ENCODE assay signal across 22 mouse cellular contexts in the genomic region with DNA sequence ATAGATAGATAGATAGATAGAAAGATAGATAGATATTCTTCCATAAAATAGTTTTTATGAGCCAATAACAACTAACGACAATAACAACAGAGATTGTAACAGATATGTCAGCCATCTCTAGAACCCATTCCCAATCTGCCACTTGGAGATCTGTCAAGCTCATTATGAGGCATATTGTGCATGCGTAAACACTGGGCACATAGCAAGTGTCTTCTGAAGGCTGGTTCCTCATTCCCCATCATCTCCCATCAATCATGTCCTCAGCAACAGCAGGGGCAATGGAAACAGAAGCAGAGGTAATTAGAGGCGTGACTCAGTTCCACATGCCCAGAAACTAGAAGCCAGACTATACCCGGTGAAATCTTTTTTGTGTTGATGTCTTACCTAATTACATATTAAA.
DNase-seq lines count a peak whose midpoint lies in the region; ATAC-seq and TF ChIP-seq lines count a peak whose summit lies in the region.
"Had no signal": no experiment of that assay in that cellular context is flagged by ENCODE, and none has a peak within 500 bp of the region (broad histone marks: within the 10 kb centered on the region; RNA-seq: fewer than 3 reads in every experiment).

No protein-coding gene starts in this region.

- H3K4me1 ChIP-seq in forebrain, embryonic 11.5 days (replicated peaks; ENCODE audit: control insufficient read depth, insufficient read depth, low read length) = no peaks in the 10 kb centered on the region
- peaks cover 11% of the 10 kb centered on the region for H3K4me1 ChIP-seq in forebrain, embryonic 10.5 days
- no peaks in the 10 kb centered on the region for H3K4me1 ChIP-seq in forebrain, postnatal 0 days (ENCODE audit: insufficient read depth)
- H3K4me1 ChIP-seq in hindbrain, postnatal 0 days (ENCODE audit: insufficient read depth, low read length) = no peaks in the 10 kb centered on the region
- H3K4me1 ChIP-seq: heart, embryonic 10.5 days; liver, embryonic 13.5 days; neural tube, embryonic 12.5 days; stomach, embryonic 15.5 days had no signal

- no peak overlapping the region for H3K9ac ChIP-seq in forebrain, embryonic 11.5 days (ENCODE audit: low read length)
- H3K9ac ChIP-seq in forebrain, postnatal 0 days = no peak overlapping the region
- no peak overlapping the region for H3K9ac ChIP-seq in hindbrain, postnatal 0 days (replicated peaks; ENCODE audit: low read length)
- H3K9ac ChIP-seq: liver, embryonic 13.5 days; midbrain, embryonic 12.5 days; neural tube, embryonic 12.5 days; stomach, embryonic 15.5 days had no signal

- DNase-seq in forebrain, embryonic 11.5 days (ENCODE audit: low spot score) = no peak
- DNase-seq in forebrain, embryonic 10.5 days (ENCODE audit: extremely low spot score, low spot score) = no peak
- DNase-seq in brain, embryonic 18.5 days (ENCODE audit: low read depth, low spot score) = peak; percentile 45
- peak; percentile 26 for DNase-seq in forebrain, postnatal 0 days
- DNase-seq in hindbrain, postnatal 0 days (ENCODE audit: low spot score) = peak; percentile 19
- no peak for DNase-seq in urinary bladder, adult 18-20 months (ENCODE audit: low spot score in 2 of 2)
- DNase-seq in left cerebral cortex, postnatal 4 days = no peak
- DNase-seq: adrenal gland, postnatal 14 days; cerebellum, adult 11-12 months; cerebellum, postnatal 25 days; gastrocnemius, postnatal 10 days; kidney, postnatal 25 days; liver, embryonic 13.5 days; lung, adult 2 months; lung, postnatal 14 days; right cerebral cortex, adult 18-20 months; thymus, postnatal 25 days had no signal

- intact Hi-C loops in left cerebral cortex, postnatal 4 days (cut with DNase I) = no loop called here

- ATAC-seq in forebrain, embryonic 11.5 days (replicated peaks; ENCODE audit: low FRiP score) = 0 out of 2 replicates have a peak, but pooled peaks have one; percentile 36
- peak; percentile 72 for ATAC-seq in forebrain, postnatal 0 days
- no peak for ATAC-seq in hindbrain, postnatal 0 days
- ATAC-seq: intestine, embryonic 16.5 days had no signal

- WGBS in forebrain, embryonic 11.5 days = 69% methylated on average over 4 of the region's 4 CpGs
- WGBS in forebrain, embryonic 10.5 days = 79% methylated on average over 4 of the region's 4 CpGs
- 34% methylated on average over 4 of the region's 4 CpGs for whole genome bisulfite sequencing in forebrain, postnatal 0 days
- WGBS in hindbrain, postnatal 0 days = 44% methylated on average over 4 of the region's 4 CpGs

- no peak overlapping the region for H3K27ac ChIP-seq in forebrain, embryonic 11.5 days (ENCODE audit: low read depth, low read length)
- no peak overlapping the region for H3K27ac ChIP-seq in forebrain, embryonic 10.5 days
- H3K27ac ChIP-seq in forebrain, postnatal 0 days (ENCODE audit: low read depth, low read length) = no peak overlapping the region
- no peak overlapping the region for H3K27ac ChIP-seq in hindbrain, postnatal 0 days
- H3K27ac ChIP-seq: heart, embryonic 10.5 days; liver, embryonic 13.5 days; midbrain, embryonic 12.5 days; neural tube, embryonic 12.5 days; stomach, embryonic 15.5 days had no signal

- no peak overlapping the region for H3K4me2 ChIP-seq in forebrain, embryonic 11.5 days (ENCODE audit: low read depth, low read length, severe bottlenecking)
- no peak overlapping the region for H3K4me2 ChIP-seq in forebrain, postnatal 0 days (ENCODE audit: low read depth)
- no peak overlapping the region for H3K4me2 ChIP-seq in hindbrain, postnatal 0 days (ENCODE audit: low read depth, low read length)
- H3K4me2 ChIP-seq: liver, embryonic 13.5 days; midbrain, embryonic 12.5 days; neural tube, embryonic 12.5 days; stomach, embryonic 15.5 days had no signal

- no peaks in the 10 kb centered on the region for H3K27me3 ChIP-seq in forebrain, embryonic 11.5 days (ENCODE audit: control insufficient read depth, insufficient read depth, low read length)
- H3K27me3 ChIP-seq in forebrain, embryonic 10.5 days (ENCODE audit: poor library complexity, severe bottlenecking) = no peaks in the 10 kb centered on the region
- no peaks in the 10 kb centered on the region for H3K27me3 ChIP-seq in forebrain, postnatal 0 days (ENCODE audit: insufficient read depth, low read length)
- H3K27me3 ChIP-seq in hindbrain, postnatal 0 days (ENCODE audit: insufficient read depth, low read length) = no peaks in the 10 kb centered on the region
- H3K27me3 ChIP-seq: liver, embryonic 13.5 days; midbrain, embryonic 12.5 days; neural tube, embryonic 12.5 days; stomach, embryonic 15.5 days had no signal

- no peak overlapping the region for H3K4me3 ChIP-seq in forebrain, embryonic 11.5 days (ENCODE audit: low read depth, low read length)
- H3K4me3 ChIP-seq in forebrain, embryonic 10.5 days = no peak overlapping the region
- H3K4me3 ChIP-seq in forebrain, postnatal 0 days (ENCODE audit: low read depth, low read length) = no peak overlapping the region
- no peak overlapping the region for H3K4me3 ChIP-seq in hindbrain, postnatal 0 days (ENCODE audit: low read length)
- H3K4me3 ChIP-seq: heart, embryonic 10.5 days; liver, embryonic 13.5 days; midbrain, embryonic 12.5 days; neural tube, embryonic 12.5 days; stomach, embryonic 15.5 days had no signal

- no peak for TF ChIP-seq CTCF in forebrain, postnatal 0 days (IDR thresholded peaks at IDR 0.05; ENCODE audit: low read depth)
- no peak for TF ChIP-seq CTCF in hindbrain, postnatal 0 days (IDR thresholded peaks at IDR 0.05; ENCODE audit: low read depth)

- no peaks in the 10 kb centered on the region for H3K36me3 ChIP-seq in forebrain, embryonic 11.5 days (ENCODE audit: control insufficient read depth, insufficient read depth, low read length)
- H3K36me3 ChIP-seq in forebrain, embryonic 10.5 days (replicated peaks) = no peaks in the 10 kb centered on the region
- H3K36me3 ChIP-seq in forebrain, postnatal 0 days (ENCODE audit: insufficient read depth) = no peaks in the 10 kb centered on the region
- H3K36me3 ChIP-seq in hindbrain, postnatal 0 days (ENCODE audit: insufficient read depth, low read length) = no peaks in the 10 kb centered on the region
- H3K36me3 ChIP-seq: heart, embryonic 10.5 days; liver, embryonic 13.5 days; midbrain, embryonic 12.5 days; neural tube, embryonic 12.5 days; stomach, embryonic 15.5 days had no signal

- no peaks in the 10 kb centered on the region for H3K9me3 ChIP-seq in forebrain, embryonic 11.5 days (ENCODE audit: control insufficient read depth, low read length)
- H3K9me3 ChIP-seq in forebrain, embryonic 10.5 days = no peaks in the 10 kb centered on the region
- no peaks in the 10 kb centered on the region for H3K9me3 ChIP-seq in forebrain, postnatal 0 days (ENCODE audit: low read length)
- H3K9me3 ChIP-seq in hindbrain, postnatal 0 days (ENCODE audit: low read length) = no peaks in the 10 kb centered on the region
- H3K9me3 ChIP-seq: heart, embryonic 10.5 days; liver, embryonic 13.5 days; midbrain, embryonic 12.5 days; neural tube, embryonic 12.5 days; stomach, embryonic 15.5 days had no signal

Comparison
In these comparisons a context has a peak if more than half of its experiments do, and no peak if none do; other contexts are left out.
1. DNase-seq: peak in brain, embryonic 18.5 days (single experiment), forebrain, postnatal 0 days (single experiment) and hindbrain, postnatal 0 days (single experiment); none in forebrain, embryonic 11.5 days (single experiment), forebrain, embryonic 10.5 days (single experiment), urinary bladder, adult 18-20 months (0 of 2) and left cerebral cortex, postnatal 4 days (single experiment).